Mouse (Mus musculus): ENCODE measurements at regions not wholly inside any gene's neighbourhood (a gene's known extent, or its start where the extent isn't known, plus 50 kb on each side); places are given as distances from the start of the nearest gene placed in this dataset.

DNA sequence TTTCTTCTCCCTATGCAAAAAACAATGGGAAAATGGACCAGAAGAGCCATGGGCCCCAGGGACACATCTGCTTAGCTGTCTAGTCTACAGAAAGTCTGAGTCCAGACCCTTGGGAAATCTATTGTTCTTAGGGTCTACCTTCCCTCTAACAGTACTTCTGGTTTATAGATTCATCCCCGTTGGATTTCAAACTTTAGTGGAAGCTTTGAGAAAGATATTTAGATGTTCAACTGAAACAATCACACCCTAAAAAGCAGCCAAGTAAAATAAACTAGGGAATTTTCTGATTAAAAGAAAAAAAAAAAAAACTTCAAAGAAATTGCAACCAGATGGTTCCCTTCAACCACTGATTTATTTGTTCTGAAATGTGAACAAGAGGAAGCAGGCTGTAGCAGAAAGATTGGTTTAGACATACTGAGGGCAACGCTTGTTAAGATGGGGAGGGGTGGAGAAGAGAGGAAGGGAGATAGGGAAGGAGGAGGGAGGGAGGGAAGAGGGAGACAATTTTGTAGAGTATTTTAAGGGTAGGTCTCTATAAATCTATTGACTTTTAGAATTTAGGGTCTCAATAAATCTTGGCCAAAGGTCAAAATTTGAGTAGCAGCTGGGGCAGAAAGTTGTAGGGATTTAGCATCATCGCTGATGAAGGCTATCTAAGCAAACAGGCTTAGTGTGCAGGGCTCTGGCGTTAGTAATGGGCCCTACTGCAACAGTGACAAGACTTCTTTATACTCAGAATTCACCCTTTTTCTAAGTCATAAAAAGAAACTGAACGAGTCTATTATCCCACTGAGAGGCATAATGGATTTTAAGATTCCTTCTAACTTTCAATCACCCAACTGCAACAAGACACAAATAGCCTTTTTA, 132.3 kb upstream of the Supt20 start:
- Histone ChIP-seq H3K79me2 (replicated peaks; ENCODE audit: control insufficient read depth, insufficient read depth, low read length) (no peaks in the 10 kb centered on the region), H3K27me3 (ENCODE audit: control insufficient read depth, insufficient read depth, low read length) (no peaks in the 10 kb centered on the region), H3K9ac (ENCODE audit: low read depth, low read length) (no peak overlapping the region), H3K27ac (no peak overlapping the region), H3K36me3 (ENCODE audit: control insufficient read depth, insufficient read depth, low read length) (no peaks in the 10 kb centered on the region), H3K4me1 (ENCODE audit: control insufficient read depth, insufficient read depth, low read length) (peaks cover 4% of the 10 kb centered on the region), H3K4me3 (no peak overlapping the region)
- TF ChIP-seq EP300 (IDR thresholded peaks at IDR 0.05; ENCODE audit: insufficient read depth, low read depth, low read length) (no peak), POLR2A (IDR thresholded peaks at IDR 0.05; ENCODE audit: insufficient read depth, low read depth, low read length) (no peak), CTCF (IDR thresholded peaks at IDR 0.05) (no peak)
- 50% methylated on average over 5 of the region's 5 CpGs for WGBS
- intact Hi-C loops (cut with DNase I): no loop called here
- no peak for DNase-seq

- no peak for DNase-seq
- intact Hi-C loops (cut with DNase I): no loop called here
- no peaks in the 10 kb centered on the region for H3K4me1 ChIP-seq (ENCODE audit: control insufficient read depth, insufficient read depth, low read length)
- no peaks in the 10 kb centered on the region for H3K36me3 ChIP-seq (ENCODE audit: control insufficient read depth, insufficient read depth, low read length)
- no peak overlapping the region for H3K27ac ChIP-seq
- no peak overlapping the region for H3K9ac ChIP-seq (ENCODE audit: low read depth, low read length)
- H3K4me3 ChIP-seq: no peak overlapping the region
- WGBS: 58% methylated on average over 1 of the region's 1 CpGs
- H3K79me2 ChIP-seq (replicated peaks; ENCODE audit: control insufficient read depth, insufficient read depth, low read length): no peaks in the 10 kb centered on the region
- TF ChIP-seq CTCF (IDR thresholded peaks at IDR 0.05) (no peak), POLR2A (IDR thresholded peaks at IDR 0.05; ENCODE audit: insufficient read depth, low read depth, low read length) (no peak), EP300 (IDR thresholded peaks at IDR 0.05; ENCODE audit: insufficient read depth, low read depth, low read length) (no peak)
- no peaks in the 10 kb centered on the region for H3K27me3 ChIP-seq (ENCODE audit: control insufficient read depth, insufficient read depth, low read length)
Observed at GRCm38 (mm10) chr3:54567329-54567728, 125.3 kb upstream of the Supt20 start.

GRCm38 (mm10) chr3:54568096-54568495, 124.5 kb upstream of the Supt20 start:
- no peak overlapping the region for H3K9ac ChIP-seq (ENCODE audit: low read depth, low read length)
- TF ChIP-seq EP300 (IDR thresholded peaks at IDR 0.05; ENCODE audit: insufficient read depth, low read depth, low read length): no peak
- no peak for TF ChIP-seq POLR2A (IDR thresholded peaks at IDR 0.05; ENCODE audit: insufficient read depth, low read depth, low read length)
- no peak for TF ChIP-seq CTCF (IDR thresholded peaks at IDR 0.05)
- H3K27me3 ChIP-seq (ENCODE audit: control insufficient read depth, insufficient read depth, low read length): no peaks in the 10 kb centered on the region
- H3K36me3 ChIP-seq (ENCODE audit: control insufficient read depth, insufficient read depth, low read length): no peaks in the 10 kb centered on the region
- H3K4me3 ChIP-seq: no peak overlapping the region
- 37% methylated on average over 5 of the region's 5 CpGs for whole genome bisulfite sequencing
- H3K4me1 ChIP-seq (ENCODE audit: control insufficient read depth, insufficient read depth, low read length): no peaks in the 10 kb centered on the region
- peak in 1 of 2 experiments; percentile 9 for DNase-seq
- no peak overlapping the region for H3K27ac ChIP-seq
- intact Hi-C loops (cut with DNase I): no loop called here
- no peaks in the 10 kb centered on the region for H3K79me2 ChIP-seq (replicated peaks; ENCODE audit: control insufficient read depth, insufficient read depth, low read length)

DNA sequence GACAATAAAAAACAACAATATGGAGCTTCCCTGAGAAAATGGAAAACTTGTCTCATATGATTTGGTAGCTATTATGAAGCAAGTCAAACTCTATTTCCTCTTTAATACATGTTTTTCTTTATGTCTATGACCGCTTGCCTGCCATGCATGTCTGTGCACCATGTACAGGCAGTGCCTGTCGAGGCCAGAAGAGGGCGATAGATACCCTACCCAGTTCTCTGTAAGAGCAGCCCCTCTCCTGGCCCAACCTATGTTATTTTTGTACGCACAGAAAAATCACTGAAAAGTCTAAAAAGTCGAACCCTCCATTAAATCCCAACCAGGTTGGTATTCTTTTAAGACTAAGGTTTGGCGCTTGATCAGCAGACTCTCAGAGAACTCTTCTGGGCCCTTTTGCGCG, 122.1 kb upstream of the Supt20 start:
- Histone ChIP-seq H3K36me3 (ENCODE audit: control insufficient read depth, insufficient read depth, low read length) (no peaks in the 10 kb centered on the region), H3K27ac (no peak overlapping the region), H3K4me3 (no peak overlapping the region), H3K9ac (ENCODE audit: low read depth, low read length) (no peak overlapping the region), H3K79me2 (replicated peaks; ENCODE audit: control insufficient read depth, insufficient read depth, low read length) (no peaks in the 10 kb centered on the region), H3K4me1 (ENCODE audit: control insufficient read depth, insufficient read depth, low read length) (no peaks in the 10 kb centered on the region), H3K27me3 (ENCODE audit: control insufficient read depth, insufficient read depth, low read length) (no peaks in the 10 kb centered on the region)
- intact Hi-C loops (cut with DNase I): no loop called here
- WGBS: 83% methylated on average over 8 of the region's 8 CpGs
- TF ChIP-seq EP300 (IDR thresholded peaks at IDR 0.05; ENCODE audit: insufficient read depth, low read depth, low read length) (no peak), CTCF (IDR thresholded peaks at IDR 0.05) (no peak), POLR2A (IDR thresholded peaks at IDR 0.05; ENCODE audit: insufficient read depth, low read depth, low read length) (no peak)
- DNase-seq: no peak

DNA sequence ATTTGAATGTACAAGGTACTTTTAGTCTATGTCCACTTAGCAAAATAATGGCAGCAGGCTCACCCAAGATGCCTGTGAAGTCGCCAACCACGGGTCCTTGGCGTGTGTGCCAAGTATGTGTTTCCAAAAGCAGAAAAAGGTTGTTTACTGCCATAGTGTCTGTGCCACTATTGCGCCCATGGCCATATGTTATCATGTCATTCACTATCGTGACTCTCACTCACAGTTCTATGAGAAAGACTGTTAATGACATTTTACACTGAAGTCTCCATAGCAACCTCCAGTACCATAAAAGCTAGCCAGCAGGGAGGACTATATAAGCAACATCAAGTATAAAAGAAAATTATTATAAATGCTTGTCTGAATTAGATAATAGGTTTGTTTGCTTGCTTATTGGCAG, 114.8 kb upstream of the Supt20 start:
- Histone ChIP-seq H3K27me3 (ENCODE audit: control insufficient read depth, insufficient read depth, low read length) (no peaks in the 10 kb centered on the region), H3K9ac (ENCODE audit: low read depth, low read length) (no peak overlapping the region), H3K27ac (no peak overlapping the region), H3K79me2 (replicated peaks; ENCODE audit: control insufficient read depth, insufficient read depth, low read length) (no peaks in the 10 kb centered on the region), H3K4me1 (ENCODE audit: control insufficient read depth, insufficient read depth, low read length) (no peaks in the 10 kb centered on the region), H3K36me3 (ENCODE audit: control insufficient read depth, insufficient read depth, low read length) (no peaks in the 10 kb centered on the region), H3K4me3 (no peak overlapping the region)
- intact Hi-C loops (cut with DNase I): no loop called here
- 86% methylated on average over 5 of the region's 5 CpGs for WGBS
- no peak for DNase-seq
- TF ChIP-seq POLR2A (IDR thresholded peaks at IDR 0.05; ENCODE audit: insufficient read depth, low read depth, low read length) (no peak), EP300 (IDR thresholded peaks at IDR 0.05; ENCODE audit: insufficient read depth, low read depth, low read length) (no peak), CTCF (IDR thresholded peaks at IDR 0.05) (no peak)

- Histone ChIP-seq H3K36me3 (ENCODE audit: control insufficient read depth, insufficient read depth, low read length) (no peaks in the 10 kb centered on the region), H3K27ac (no peak overlapping the region), H3K4me1 (ENCODE audit: control insufficient read depth, insufficient read depth, low read length) (no peaks in the 10 kb centered on the region), H3K79me2 (replicated peaks; ENCODE audit: control insufficient read depth, insufficient read depth, low read length) (no peaks in the 10 kb centered on the region), H3K4me3 (no peak overlapping the region), H3K27me3 (ENCODE audit: control insufficient read depth, insufficient read depth, low read length) (no peaks in the 10 kb centered on the region), H3K9ac (ENCODE audit: low read depth, low read length) (no peak overlapping the region)
- no peak for DNase-seq
- TF ChIP-seq EP300 (IDR thresholded peaks at IDR 0.05; ENCODE audit: insufficient read depth, low read depth, low read length) (no peak), POLR2A (IDR thresholded peaks at IDR 0.05; ENCODE audit: insufficient read depth, low read depth, low read length) (no peak), CTCF (IDR thresholded peaks at IDR 0.05) (no peak)
- intact Hi-C loops (cut with DNase I): no loop called here
- 91% methylated on average over 2 of the region's 2 CpGs for WGBS
Observed at GRCm38 (mm10) chr3:54579425-54579824, 113.2 kb upstream of the Supt20 start.
